Mouse (Mus musculus) heart, embryonic 14.5 days (tissue): ENCODE measurements around the gene Tk2. TPM values are rescaled to one million over a fixed set of nuclear protein-coding genes. Genes with fewer than 3 reads are reported as not detected.
"Not testable (repeated sequence)": the region's sequence is repeated elsewhere in the genome, so short reads cannot be mapped to it uniquely, and the experiment has no call there.

Source experiments
- ATAC-seq: fragments of 200-750 bp; cut with Nextera tagmentation; 2 replicates; pipeline ENCODE4 v1.8.0; 2017; ENCODE audit warnings: low read depth, moderate TSS enrichment; ENCODE audit not compliant: insufficient number of reproducible peaks, insufficient read depth, low FRiP score
- H3K27ac ChIP-seq, 2 experiments: fragments of 200-500 bp in 1 of 2; fragments of 300-500 bp in 1 of 2; sonication (generic) in 1 of 2; replicated peaks in 1 of 2; 2 replicates each; pipeline ENCODE4 v1.5.1; 2012 to 2014; ENCODE audit warnings: low read depth in 2 of 2, low read length in 2 of 2, control low read depth in 1 of 2, mild to moderate bottlenecking in 1 of 2, mixed read lengths in 1 of 2; ENCODE audit not compliant: control insufficient read depth in 1 of 2, insufficient read depth in 1 of 2
- H3K27me3 ChIP-seq: fragments of 300-500 bp; sonication (generic); 2 replicates; pipeline ENCODE4 v1.6.1; 2014; ENCODE audit warnings: mild to moderate bottlenecking, low read length, control low read depth; ENCODE audit not compliant: control insufficient read depth, insufficient read depth
- H3K36me3 ChIP-seq: fragments of 300-500 bp; sonication (generic); 2 replicates; pipeline ENCODE4 v1.6.1; 2014; ENCODE audit warnings: mild to moderate bottlenecking, control low read depth, low read length, mixed read lengths; ENCODE audit not compliant: control insufficient read depth, insufficient read depth
- H3K4me1 ChIP-seq, 2 experiments: fragments of 200-500 bp in 1 of 2; fragments of 300-500 bp in 1 of 2; sonication (generic) in 1 of 2; 2 replicates each; pipeline ENCODE4 v1.6.1; 2012 to 2014; ENCODE audit warnings: low read length in 2 of 2, control low read depth in 1 of 2, mixed read lengths in 1 of 2; ENCODE audit not compliant: control insufficient read depth in 2 of 2, insufficient read depth in 2 of 2
- H3K4me2 ChIP-seq: fragments of 300-500 bp; sonication (generic); 2 replicates; pipeline ENCODE4 v1.6.1; 2014; ENCODE audit warnings: mild to moderate bottlenecking, low read length
- H3K4me3 ChIP-seq, 2 experiments: fragments of 200-500 bp in 1 of 2; fragments of 300-500 bp in 1 of 2; sonication (generic) in 1 of 2; 2 replicates each; pipeline ENCODE4 v1.5.1; 2012 to 2014; ENCODE audit warnings: low read length in 2 of 2, mild to moderate bottlenecking in 2 of 2, control low read depth in 1 of 2, low read depth in 1 of 2, moderate library complexity in 1 of 2; ENCODE audit not compliant: control insufficient read depth in 1 of 2, insufficient read depth in 1 of 2
- H3K9ac ChIP-seq: fragments of 300-500 bp; sonication (generic); 2 replicates; pipeline ENCODE4 v1.6.1; 2014; ENCODE audit warnings: mild to moderate bottlenecking, low read length
- H3K9me3 ChIP-seq: fragments of 300-500 bp; sonication (generic); 2 replicates; pipeline ENCODE4 v1.6.1; 2016; ENCODE audit warnings: low read length, control low read depth; ENCODE audit not compliant: control insufficient read depth
- WGBS: fragments of 180-500 bp; shearing (Covaris S2); extraction: QIAGEN DNeasy Blood & Tissue Kit; methylation state at CpG from one replicate; pipeline ENCODE4 v1.1.7; 2014; 5-methylcytosine and 5-hydroxymethylcytosine counted together
- polyA plus RNA-seq: library from polyadenylated mRNA; unstranded; fragments of >200 nt; fragmentation: Nextera tagmentation; extraction: Ambion mirVana; gene quantifications from 2 replicates; pipeline ENCODE4 v1.2.1, GENCODE M21; 2014

Gene Tk2
- 12.9 and 13.7 TPM in 2 replicates for polyA plus RNA-seq

DNA sequence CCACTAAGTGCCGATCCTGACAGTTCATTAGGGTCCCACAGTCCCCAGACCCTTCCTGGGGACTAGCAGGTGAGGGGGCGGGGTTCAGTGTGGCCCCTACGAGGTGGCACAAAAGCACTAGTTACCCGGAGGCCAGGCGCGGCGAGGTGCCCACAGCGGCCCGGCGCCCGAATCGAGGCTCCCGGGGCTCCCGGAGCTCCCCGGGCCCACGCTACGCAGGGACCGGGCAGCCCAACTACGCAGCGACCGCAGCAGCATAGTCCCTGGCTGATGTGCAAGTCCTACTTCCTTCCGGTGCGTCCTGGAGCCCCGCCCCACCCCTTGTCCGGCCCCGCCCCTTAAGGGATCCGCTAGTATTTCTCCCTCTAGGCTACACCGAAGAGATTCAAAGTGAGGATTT lies at the start of gene Tk2:
TSS of gene Tk2 (minus strand) at position 283 of the 400 bp plus-strand sequence.
- ATAC-seq: peak; percentile 86
- Histone ChIP-seq H3K4me3 (peak within 1 kb of the TSS; percentile 84 to 93), H3K27me3 (no peaks in the 10 kb centered on the region), H3K36me3 (peaks cover 18% of the 10 kb centered on the region), H3K9ac (peak within 1 kb of the TSS; percentile 90), H3K4me2 (peak within 1 kb of the TSS; percentile 89), H3K4me1 (peaks cover 10 to 20% of the 10 kb centered on the region in 2 experiments), H3K27ac (0 out of 4 replicates have a peak within 1 kb of the TSS, but pooled peaks of 1 of the 2 experiments have one; percentile 26), H3K9me3 (no peaks in the 10 kb centered on the region)
- 0% methylated on average over 28 of the region's 28 CpGs for WGBS

DNA sequence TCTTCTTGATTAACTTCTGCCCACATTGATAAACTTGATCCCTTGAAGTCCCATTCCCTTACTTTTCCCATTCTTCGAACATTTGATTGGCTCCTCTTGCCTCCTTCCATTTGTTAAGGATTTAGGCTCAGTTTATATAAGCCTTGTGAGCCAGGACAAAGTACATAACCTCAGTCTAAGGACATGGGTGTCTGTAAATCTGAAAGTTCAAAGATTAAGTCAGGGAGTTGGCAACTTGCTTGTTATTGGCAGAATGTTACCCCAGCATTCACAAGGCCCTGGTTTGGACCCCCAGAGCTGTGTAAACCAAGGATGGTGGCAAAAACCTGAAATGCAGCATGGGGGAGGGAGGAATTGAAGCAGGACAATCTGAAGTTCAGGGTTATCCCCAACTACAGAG lies 46.0 kb upstream of the Tk2 start:
- Histone ChIP-seq H3K4me1 (no peaks in the 10 kb centered on the region), H3K27me3 (no peaks in the 10 kb centered on the region), H3K36me3 (no peaks in the 10 kb centered on the region), H3K4me3 (no peak overlapping the region), H3K9me3 (no peaks in the 10 kb centered on the region), H3K9ac (no peak overlapping the region), H3K4me2 (no peak overlapping the region), H3K27ac (no peak overlapping the region)
- 85% methylated on average over 1 of the region's 1 CpGs for WGBS
- ATAC-seq: no peak

DNA sequence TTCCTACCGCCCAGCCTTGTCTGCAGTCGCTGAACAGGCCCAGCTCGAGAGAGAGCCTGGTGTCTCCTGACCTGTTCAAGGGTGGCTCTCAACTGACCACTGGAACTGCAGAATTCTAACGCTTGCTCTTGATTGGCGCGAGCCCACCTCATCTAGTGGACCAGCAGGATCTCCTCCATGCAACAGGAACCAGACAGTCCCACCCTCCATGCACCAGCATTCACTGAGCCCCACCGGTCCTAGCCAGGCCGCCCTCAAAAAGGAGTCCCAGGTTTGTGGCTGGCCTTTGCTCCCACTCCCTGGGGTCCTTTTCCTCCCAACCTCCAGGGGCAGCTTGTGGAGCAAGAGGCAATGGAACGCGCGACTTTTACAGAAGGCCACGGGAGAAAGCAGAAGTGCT lies 44.7 kb upstream of the Tk2 start, which contains the start of gene Cmtm2a:
TSS of gene Cmtm2a (minus strand) at position 101 of the 400 bp plus-strand sequence.
- not testable (repeated sequence) for H3K36me3 ChIP-seq, H3K27me3 ChIP-seq, H3K9me3 ChIP-seq, H3K4me1 ChIP-seq, ATAC-seq, H3K27ac ChIP-seq, H3K9ac ChIP-seq, H3K4me2 ChIP-seq, H3K4me3 ChIP-seq
- WGBS: 79% methylated on average over 9 of the region's 12 CpGs

DNA sequence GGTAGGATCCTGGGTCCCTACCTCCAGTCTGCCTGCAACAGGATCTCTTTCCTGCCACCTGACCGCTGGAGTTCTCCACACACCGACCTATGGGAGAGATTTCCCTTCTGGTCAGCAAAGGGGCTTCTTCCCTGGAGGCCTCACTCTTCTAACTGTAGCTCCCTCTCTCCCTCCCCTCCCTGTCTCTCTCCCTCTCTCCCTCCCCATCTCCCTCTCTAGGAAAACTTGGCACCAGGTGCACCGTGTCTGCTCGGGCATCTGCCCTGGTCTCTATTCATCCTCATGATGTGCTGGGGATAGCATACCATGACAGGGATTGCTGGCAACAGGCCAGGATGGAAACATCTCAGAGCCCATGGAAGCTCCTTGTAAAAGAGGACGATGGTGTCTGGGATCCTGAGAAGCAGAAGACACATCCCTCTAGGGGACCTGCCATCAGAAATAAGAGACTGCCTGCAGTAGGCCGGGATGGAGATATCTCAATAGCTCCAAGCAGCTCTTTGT lies 20.6 kb upstream of the Tk2 start:
- ATAC-seq: peak; percentile 35; the same call in 1 of the 2 replicates
- H3K4me2 ChIP-seq: no peak overlapping the region
- no peaks in the 10 kb centered on the region for H3K36me3 ChIP-seq
- no peak overlapping the region for H3K9ac ChIP-seq
- H3K27me3 ChIP-seq: no peaks in the 10 kb centered on the region
- 81% methylated on average over 6 of the region's 6 CpGs for WGBS
- H3K9me3 ChIP-seq: no peaks in the 10 kb centered on the region
- no peak overlapping the region for H3K4me3 ChIP-seq
- no peaks in the 10 kb centered on the region for H3K4me1 ChIP-seq
- no peak overlapping the region for H3K27ac ChIP-seq

DNA sequence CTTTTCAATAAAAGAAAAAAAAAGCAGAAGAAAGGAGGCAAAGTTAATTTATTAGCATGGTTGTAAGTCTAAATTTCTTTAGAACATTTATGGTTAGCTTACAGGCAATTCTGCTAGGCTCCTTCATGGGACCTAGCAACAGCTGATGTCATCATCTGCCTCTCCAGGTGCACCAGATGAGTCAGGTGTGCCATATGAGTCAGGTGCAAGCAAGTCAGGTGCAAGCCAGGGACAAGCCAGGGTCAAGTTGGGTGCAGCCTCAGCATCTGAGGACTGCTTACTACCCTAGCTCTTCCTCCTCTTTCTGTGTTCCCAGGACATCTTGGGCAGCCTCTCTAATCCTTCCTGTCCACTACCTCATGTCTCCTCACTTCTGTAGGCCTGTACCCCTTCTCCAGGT lies 20.0 kb upstream of the Tk2 start:
- no peak for ATAC-seq
- Histone ChIP-seq H3K9me3 (no peaks in the 10 kb centered on the region), H3K9ac (no peak overlapping the region), H3K27me3 (no peaks in the 10 kb centered on the region), H3K4me3 (no peak overlapping the region), H3K4me2 (no peak overlapping the region), H3K36me3 (peaks cover 4% of the 10 kb centered on the region; the same call in 1 of the 2 replicates), H3K4me1 (no peaks in the 10 kb centered on the region), H3K27ac (no peak overlapping the region)

DNA sequence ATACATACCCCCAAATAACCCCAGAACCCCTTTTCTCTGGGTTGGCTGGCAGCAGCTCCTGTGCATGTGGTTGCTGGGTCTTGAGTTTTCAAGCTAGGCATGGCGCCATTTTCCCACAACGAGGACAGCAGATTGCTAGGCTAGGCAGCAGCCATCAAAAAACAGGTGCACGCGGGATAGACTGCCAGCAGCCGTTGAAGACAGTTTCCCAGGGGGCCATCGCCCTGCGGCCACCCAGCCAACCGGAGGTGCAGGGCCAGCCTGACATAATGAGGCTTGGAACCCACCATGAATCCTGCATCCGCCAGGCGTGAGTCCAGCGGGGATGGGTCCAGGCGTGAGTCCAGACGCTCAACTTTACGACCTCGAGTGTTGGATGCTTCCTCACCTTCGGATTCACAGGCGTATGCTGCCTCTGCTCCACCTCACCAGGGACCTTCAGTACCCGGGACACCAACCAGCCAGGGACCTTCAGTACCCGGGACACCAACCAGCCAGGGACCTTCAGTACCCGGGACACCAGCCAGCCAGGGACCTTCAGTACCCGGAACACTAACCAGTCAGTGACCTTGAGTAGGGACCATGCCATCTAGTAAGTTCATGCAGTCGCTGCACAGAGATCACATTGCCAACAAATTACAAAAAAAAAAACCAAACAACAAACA lies 16.0 kb upstream of the Tk2 start:
- H3K27ac ChIP-seq, H3K4me1 ChIP-seq, H3K9ac ChIP-seq, H3K27me3 ChIP-seq, H3K9me3 ChIP-seq, ATAC-seq, H3K4me3 ChIP-seq, H3K36me3 ChIP-seq, H3K4me2 ChIP-seq: not testable (repeated sequence)
- WGBS: 93% methylated on average over 22 of the region's 22 CpGs

DNA sequence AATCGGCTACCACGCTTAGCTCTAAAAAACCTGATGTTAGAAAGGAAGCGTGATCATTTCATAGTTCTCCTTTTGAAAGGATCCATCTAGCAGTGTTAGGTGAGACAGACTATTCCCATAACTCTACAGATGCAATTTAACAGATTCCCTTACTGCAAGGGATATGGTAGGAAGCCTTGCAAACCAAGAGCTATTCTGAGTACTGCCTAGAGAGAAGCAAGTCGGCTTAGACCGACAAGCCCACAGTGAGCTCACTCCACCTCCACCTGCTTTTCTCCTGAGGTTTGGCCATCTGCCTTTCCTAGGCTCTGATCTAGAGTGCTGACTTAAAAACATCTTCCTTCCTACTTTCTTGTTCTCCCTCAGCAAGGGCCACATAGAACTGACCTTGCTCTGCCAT lies 13.4 kb upstream of the Tk2 start:
- ATAC-seq, H3K27ac ChIP-seq, H3K4me3 ChIP-seq, H3K4me2 ChIP-seq, H3K27me3 ChIP-seq, H3K9me3 ChIP-seq, H3K9ac ChIP-seq, H3K4me1 ChIP-seq: not testable (repeated sequence)
- 92% methylated on average over 5 of the region's 5 CpGs for WGBS
- peaks cover 26% of the 10 kb centered on the region for H3K36me3 ChIP-seq

DNA sequence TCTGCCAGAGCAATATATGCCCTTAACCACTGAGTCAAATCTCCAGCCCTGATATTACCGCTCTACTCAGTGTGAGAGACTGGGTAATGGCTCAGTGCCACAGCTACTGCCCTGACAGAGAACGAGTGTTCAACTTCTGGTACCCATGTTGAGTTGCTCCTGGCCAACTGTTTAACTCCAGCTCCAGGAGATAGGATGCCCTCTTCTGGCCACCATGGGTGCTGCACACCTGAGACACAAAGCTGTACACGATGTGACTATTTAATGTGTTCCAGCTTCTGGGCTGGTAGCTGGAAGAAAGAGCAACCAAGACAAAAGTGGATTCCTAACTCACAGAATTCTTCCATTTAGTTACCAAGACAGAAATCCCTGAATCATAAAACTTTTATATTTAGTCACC lies 4.7 kb upstream of the Tk2 start:
- Histone ChIP-seq H3K4me3 (no peak overlapping the region), H3K27me3 (no peaks in the 10 kb centered on the region), H3K27ac (no peak overlapping the region), H3K9ac (no peak overlapping the region), H3K36me3 (peaks cover 9% of the 10 kb centered on the region), H3K4me2 (no peak overlapping the region), H3K4me1 (peaks cover 2 to 6% of the 10 kb centered on the region in 2 experiments; a peak in 2 of 4 replicates), H3K9me3 (no peaks in the 10 kb centered on the region)
- 91% methylated on average over 3 of the region's 3 CpGs for WGBS
- ATAC-seq: no peak
